Comparison of ENCODE assay signal across 9 mouse cellular contexts in the genomic region with DNA sequence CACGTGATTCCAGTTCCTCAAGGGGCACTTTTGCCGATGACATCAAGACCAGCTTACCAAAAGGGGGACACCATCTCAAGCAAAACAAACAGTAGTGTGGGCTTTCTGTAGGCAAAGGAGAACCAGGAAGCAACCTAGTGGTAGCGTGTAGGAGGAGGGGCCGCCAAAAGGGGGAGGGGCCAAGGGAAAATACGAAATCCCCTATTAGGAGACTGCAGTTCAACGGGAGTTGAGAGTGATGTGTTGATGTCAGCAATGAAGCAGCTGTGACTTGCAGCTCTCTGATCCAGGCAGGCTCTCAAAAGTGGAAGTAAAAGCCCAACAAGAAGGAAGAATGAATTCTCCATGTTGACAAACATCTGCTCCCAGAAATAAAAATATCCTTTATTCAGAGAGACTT. TPM values are rescaled to one million over a fixed set of nuclear protein-coding genes. Genes with fewer than 3 reads are reported as not detected.
DNase-seq lines count a peak whose midpoint lies in the region; ATAC-seq lines count a peak whose summit lies in the region.
"Had no signal": no experiment of that assay in that cellular context is flagged by ENCODE, and none has a peak within 500 bp of the region (broad histone marks: within the 10 kb centered on the region; RNA-seq: fewer than 3 reads in every experiment).

No protein-coding gene starts in this region.

- H3K9ac ChIP-seq in lung, embryonic 16.5 days (ENCODE audit: low read length) = no peak overlapping the region
- H3K9ac ChIP-seq in stomach, embryonic 16.5 days (ENCODE audit: low read length) = no peak overlapping the region
- no peak overlapping the region for H3K9ac ChIP-seq in forebrain, embryonic 11.5 days (ENCODE audit: low read length)

- ATAC-seq in lung, embryonic 16.5 days (ENCODE audit: low read depth) = peak; percentile 89
- ATAC-seq in stomach, embryonic 16.5 days (ENCODE audit: insufficient read depth, low FRiP score) = 0 out of 2 replicates have a peak, but pooled peaks have one; percentile 33
- ATAC-seq in forebrain, embryonic 11.5 days (replicated peaks; ENCODE audit: low FRiP score) = no peak

- H3K4me1 ChIP-seq in lung, embryonic 16.5 days (replicated peaks; ENCODE audit: control insufficient read depth, insufficient read depth, low read length) = no peaks in the 10 kb centered on the region
- no peaks in the 10 kb centered on the region for H3K4me1 ChIP-seq in stomach, embryonic 16.5 days (ENCODE audit: control insufficient read depth, insufficient read depth, low read length)
- H3K4me1 ChIP-seq in forebrain, embryonic 11.5 days (replicated peaks; ENCODE audit: control insufficient read depth, insufficient read depth, low read length) = no peaks in the 10 kb centered on the region

- peak overlapping the region; percentile 4 for H3K4me2 ChIP-seq in lung, embryonic 16.5 days (ENCODE audit: low read depth, low read length)
- peak overlapping the region; percentile 3; the same call in 1 of the 2 replicates for H3K4me2 ChIP-seq in stomach, embryonic 16.5 days (ENCODE audit: low read depth, low read length)
- no peak overlapping the region for H3K4me2 ChIP-seq in forebrain, embryonic 11.5 days (ENCODE audit: low read depth, low read length, severe bottlenecking)

- H3K27ac ChIP-seq in lung, embryonic 16.5 days (ENCODE audit: low read length) = no peak overlapping the region
- no peak overlapping the region for H3K27ac ChIP-seq in stomach, embryonic 16.5 days (ENCODE audit: low read length)
- H3K27ac ChIP-seq in forebrain, embryonic 11.5 days (ENCODE audit: low read depth, low read length) = no peak overlapping the region

- intact Hi-C loops in heart, postnatal 25 days (cut with DNase I) = no loop called here

- no peaks in the 10 kb centered on the region for H3K36me3 ChIP-seq in lung, embryonic 16.5 days (ENCODE audit: control insufficient read depth, insufficient read depth, low read length)
- H3K36me3 ChIP-seq in stomach, embryonic 16.5 days (ENCODE audit: control insufficient read depth, insufficient read depth, low read length) = no peaks in the 10 kb centered on the region
- no peaks in the 10 kb centered on the region for H3K36me3 ChIP-seq in forebrain, embryonic 11.5 days (ENCODE audit: control insufficient read depth, insufficient read depth, low read length)

- 0 out of 2 replicates have a peak, but pooled peaks cover 2% of the 10 kb centered on the region for H3K9me3 ChIP-seq in lung, embryonic 16.5 days (ENCODE audit: control insufficient read depth, low read length)
- H3K9me3 ChIP-seq in stomach, embryonic 16.5 days (replicated peaks; ENCODE audit: control insufficient read depth, low read length) = peaks cover 5% of the 10 kb centered on the region; the same call in 1 of the 2 replicates
- peaks cover 5% of the 10 kb centered on the region; the same call in 1 of the 2 replicates for H3K9me3 ChIP-seq in forebrain, embryonic 11.5 days (ENCODE audit: control insufficient read depth, low read length)

- DNase-seq in A20 (ENCODE audit: low read depth, low spot score) = peak; percentile 92
- peak; percentile 89 for DNase-seq in T-cell, adult 2 months (ENCODE audit: low spot score)
- peak; percentile 28 for DNase-seq in heart, postnatal 25 days (ENCODE audit: low spot score)
- no peak for DNase-seq in cerebellum, postnatal 14 days
- no peak for DNase-seq in forebrain, embryonic 11.5 days (ENCODE audit: low spot score)
- DNase-seq in right cerebral cortex, adult 2 months (ENCODE audit: low spot score in 2 of 2) = no peak

- H3K27me3 ChIP-seq in lung, embryonic 16.5 days (ENCODE audit: control insufficient read depth, insufficient read depth, low read depth, low read length) = no peaks in the 10 kb centered on the region
- no peaks in the 10 kb centered on the region for H3K27me3 ChIP-seq in stomach, embryonic 16.5 days (ENCODE audit: control insufficient read depth, insufficient read depth, low read length)
- H3K27me3 ChIP-seq in forebrain, embryonic 11.5 days (ENCODE audit: control insufficient read depth, insufficient read depth, low read length) = no peaks in the 10 kb centered on the region

- H3K4me3 ChIP-seq in lung, embryonic 16.5 days (ENCODE audit: low read length) = no peak overlapping the region
- H3K4me3 ChIP-seq in stomach, embryonic 16.5 days (replicated peaks; ENCODE audit: low read length) = no peak overlapping the region
- no peak overlapping the region for H3K4me3 ChIP-seq in forebrain, embryonic 11.5 days (ENCODE audit: low read depth, low read length)

- 16% methylated on average over 6 of the region's 6 CpGs for WGBS in lung, embryonic 16.5 days
- 31% methylated on average over 6 of the region's 6 CpGs for WGBS in stomach, embryonic 16.5 days
- 57% methylated on average over 6 of the region's 6 CpGs for WGBS in forebrain, embryonic 11.5 days

RNA-seq across cellular contexts. Expression of gene Cxcr5, which starts 17.7 kb away (rescaled TPM):
- total RNA-seq in heart, postnatal 25 days (2021) = under 1 TPM; 0.10 to 0.31 TPM
- 0.08 and 0.29 TPM in 2 replicates for polyA plus RNA-seq in lung, embryonic 16.5 days (2015; fragmentation: Nextera tagmentation; extraction: Ambion mirVana)
- polyA plus RNA-seq in stomach, embryonic 16.5 days (2015; fragmentation: Nextera tagmentation; extraction: Ambion mirVana) = 0.34 and 0.49 TPM in 2 replicates
- 0.09 TPM in 1 of 2 replicates, not detected in the other for polyA plus RNA-seq in forebrain, embryonic 11.5 days (2014; fragmentation: Nextera tagmentation; extraction: Ambion mirVana)
- polyA plus RNA-seq: neural tube, embryonic 11.5 days had no signal

RNA-seq across cellular contexts. Expression of gene Ddx6, which starts 25.3 kb away (rescaled TPM):
- 10 to 100 TPM; 72.5 to 87.3 TPM for total RNA-seq in heart, postnatal 25 days (2021)
- 15.2 and 16.5 TPM in 2 replicates for polyA plus RNA-seq in lung, embryonic 16.5 days (2015; fragmentation: Nextera tagmentation; extraction: Ambion mirVana)
- polyA plus RNA-seq in stomach, embryonic 16.5 days (2015; fragmentation: Nextera tagmentation; extraction: Ambion mirVana) = 10.6 and 11.5 TPM in 2 replicates
- 16.2 and 17.2 TPM in 2 replicates for polyA plus RNA-seq in forebrain, embryonic 11.5 days (2014; fragmentation: Nextera tagmentation; extraction: Ambion mirVana)

Comparison
In these comparisons a context has a peak if more than half of its experiments do, and no peak if none do; other contexts are left out.
1. DNase-seq: peak in A20 (single experiment), T-cell, adult 2 months (single experiment) and heart, postnatal 25 days (single experiment); none in cerebellum, postnatal 14 days (0 of 2), forebrain, embryonic 11.5 days (single experiment) and right cerebral cortex, adult 2 months (0 of 2).